Mouse (Mus musculus) C2C12 (cell line): ENCODE data around the gene Zbtb42.

Source experiments
- CEBPB ChIP-seq: IDR thresholded peaks from one replicate; pipeline ENCODE4 v1.6.1; 2011; ENCODE audit warnings: low read depth, mild to moderate bottlenecking, control low read depth, moderate library complexity
- CTCF ChIP-seq: IDR thresholded peaks from one replicate; pipeline ENCODE4 v1.5.1; 2011; ENCODE audit not compliant: control insufficient read depth, insufficient read depth, insufficient read length
- USF1 ChIP-seq: IDR thresholded peaks from one replicate; pipeline ENCODE4 v1.6.1; 2011; ENCODE audit warnings: low read depth, mild to moderate bottlenecking, control low read depth, moderate library complexity

GRCm38 (mm10) chr12:112646139-112646538 lies 32.5 kb upstream of the Zbtb42 start:
- TF ChIP-seq CTCF (no peak), CEBPB (no peak), USF1 (no peak)
